Mouse (Mus musculus) brain, embryonic 14.5 days (tissue): ENCODE measurements around the gene Wdr70.

ENCODE experiments used
- CTCF ChIP-seq: fragments of 200-500 bp; IDR thresholded peaks from 2 replicates; pipeline ENCODE4 v1.5.1; 2012; ENCODE audit warnings: inconsistent platforms, mild to moderate bottlenecking, moderate library complexity, borderline replicate concordance; ENCODE audit not compliant: insufficient read depth, insufficient read length; ENCODE audit errors: extremely low read depth
- POLR2A ChIP-seq: fragments of 200-500 bp; IDR thresholded peaks from 2 replicates; pipeline ENCODE4 v1.6.1; 2012; ENCODE audit warnings: mild to moderate bottlenecking, inconsistent platforms, borderline replicate concordance; ENCODE audit not compliant: poor library complexity, insufficient read depth, insufficient read length, severe bottlenecking; ENCODE audit errors: extremely low read depth

DNA sequence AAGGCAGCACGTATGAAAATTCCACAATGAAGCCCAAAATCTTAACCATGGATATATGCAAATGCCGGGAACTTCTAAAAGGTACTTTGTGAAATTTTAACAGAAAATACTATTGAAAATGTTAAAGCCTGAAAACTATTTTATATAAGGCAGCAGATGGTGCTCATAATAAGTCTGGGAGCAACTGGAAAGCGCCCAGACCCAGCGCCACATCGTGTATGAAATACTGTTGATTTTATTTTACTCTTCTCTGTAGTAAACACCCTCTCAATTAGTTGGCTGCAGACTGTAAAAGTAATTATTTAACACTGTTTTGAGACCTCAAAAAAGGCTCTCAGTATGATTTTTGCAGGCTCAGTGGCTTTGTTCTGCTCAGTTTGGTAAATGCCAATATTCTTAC is 126.5 kb downstream of the Wdr70 start:
- TF ChIP-seq CTCF, result no peak
- no peak for TF ChIP-seq POLR2A
